Mouse (Mus musculus): ENCODE data around the gene Lsp1. TPM values are rescaled to one million over a fixed set of nuclear protein-coding genes. Genes with fewer than 3 reads are reported as not detected.

Lsp1 gene
- polyA plus RNA-seq, 1 experiment from 2014 or later: 156 TPM

GRCm38 (mm10) chr7:142493535-142493934 lies 32.9 kb downstream of the Lsp1 start:
- no peak overlapping the region for H3K9ac ChIP-seq (replicated peaks; ENCODE audit: low read length)
- 0 out of 2 replicates have a peak overlapping the region, but pooled peaks have one; percentile 2 for H3K27ac ChIP-seq (ENCODE audit: low read length)
- no peaks in the 10 kb centered on the region for H3K9me3 ChIP-seq (ENCODE audit: low read length)
- H3K4me1 ChIP-seq (ENCODE audit: insufficient read depth, low read length): no peaks in the 10 kb centered on the region
- no peak overlapping the region for H3K4me3 ChIP-seq (ENCODE audit: low read length)
- H3K27me3 ChIP-seq (ENCODE audit: insufficient read depth, low read length): no peaks in the 10 kb centered on the region
- ATAC-seq (ENCODE audit: low FRiP score, low TSS enrichment): no peak
- 70% methylated on average over 8 of the region's 8 CpGs for WGBS
- H3K36me3 ChIP-seq (ENCODE audit: insufficient read depth, low read length): peaks cover 44% of the 10 kb centered on the region
- H3K4me2 ChIP-seq (replicated peaks; ENCODE audit: low read depth, low read length): no peak overlapping the region

GRCm38 (mm10) chr7:142496158-142496557 lies 35.5 kb downstream of the Lsp1 start:
- Histone ChIP-seq H3K4me3 (ENCODE audit: low read length) (no peak overlapping the region), H3K4me1 (ENCODE audit: insufficient read depth, low read length) (peaks cover 13% of the 10 kb centered on the region), H3K36me3 (ENCODE audit: insufficient read depth, low read length) (peaks cover 23% of the 10 kb centered on the region), H3K4me2 (replicated peaks; ENCODE audit: low read depth, low read length) (no peak overlapping the region), H3K27me3 (ENCODE audit: insufficient read depth, low read length) (no peaks in the 10 kb centered on the region), H3K9ac (replicated peaks; ENCODE audit: low read length) (no peak overlapping the region), H3K27ac (ENCODE audit: low read length) (no peak overlapping the region), H3K9me3 (ENCODE audit: low read length) (no peaks in the 10 kb centered on the region)
- 79% methylated on average over 3 of the region's 3 CpGs for WGBS
- ATAC-seq (ENCODE audit: low FRiP score, low TSS enrichment): no peak

GRCm38 (mm10) chr7:142496800-142497199 lies 36.2 kb downstream of the Lsp1 start:
- H3K9me3 ChIP-seq (ENCODE audit: low read length): no peaks in the 10 kb centered on the region
- H3K27ac ChIP-seq (ENCODE audit: low read length): no peak overlapping the region
- H3K4me3 ChIP-seq (ENCODE audit: low read length): no peak overlapping the region
- H3K4me1 ChIP-seq (ENCODE audit: insufficient read depth, low read length): peaks cover 13% of the 10 kb centered on the region
- no peaks in the 10 kb centered on the region for H3K27me3 ChIP-seq (ENCODE audit: insufficient read depth, low read length)
- no peak for ATAC-seq (ENCODE audit: low FRiP score, low TSS enrichment)
- WGBS: 86% methylated on average over 5 of the region's 5 CpGs
- no peak overlapping the region for H3K9ac ChIP-seq (replicated peaks; ENCODE audit: low read length)
- peaks cover 20% of the 10 kb centered on the region for H3K36me3 ChIP-seq (ENCODE audit: insufficient read depth, low read length)
- no peak overlapping the region for H3K4me2 ChIP-seq (replicated peaks; ENCODE audit: low read depth, low read length)

GRCm38 (mm10) chr7:142497775-142498174 lies 37.2 kb downstream of the Lsp1 start:
- 93% methylated on average over 2 of the region's 2 CpGs for WGBS
- no peak for ATAC-seq (ENCODE audit: low FRiP score, low TSS enrichment)
- Histone ChIP-seq H3K4me3 (ENCODE audit: low read length) (no peak overlapping the region), H3K4me2 (replicated peaks; ENCODE audit: low read depth, low read length) (no peak overlapping the region), H3K36me3 (ENCODE audit: insufficient read depth, low read length) (peaks cover 16% of the 10 kb centered on the region; the same call in 1 of the 2 replicates), H3K4me1 (ENCODE audit: insufficient read depth, low read length) (peaks cover 13% of the 10 kb centered on the region), H3K27me3 (ENCODE audit: insufficient read depth, low read length) (no peaks in the 10 kb centered on the region), H3K27ac (ENCODE audit: low read length) (no peak overlapping the region), H3K9me3 (ENCODE audit: low read length) (no peaks in the 10 kb centered on the region), H3K9ac (replicated peaks; ENCODE audit: low read length) (no peak overlapping the region)

GRCm38 (mm10) chr7:142498575-142498974 lies 38.0 kb downstream of the Lsp1 start, which contains the start of gene Tnnt3:
TSS of gene Tnnt3 (plus strand) at chr7:142498836.
- peak within 1 kb of the TSS; percentile 51; the same call in 1 of the 2 replicates for H3K27ac ChIP-seq (ENCODE audit: low read length)

GRCm38 (mm10) chr7:142499010-142499721 lies 38.6 kb downstream of the Lsp1 start:
- Histone ChIP-seq H3K9ac (replicated peaks; ENCODE audit: low read length) (no peak overlapping the region), H3K4me2 (replicated peaks; ENCODE audit: low read depth, low read length) (no peak overlapping the region), H3K4me1 (ENCODE audit: insufficient read depth, low read length) (peaks cover 13% of the 10 kb centered on the region), H3K27me3 (ENCODE audit: insufficient read depth, low read length) (no peaks in the 10 kb centered on the region), H3K27ac (ENCODE audit: low read length) (peak overlapping the region; percentile 51; the same call in 1 of the 2 replicates), H3K36me3 (ENCODE audit: insufficient read depth, low read length) (peaks cover 7% of the 10 kb centered on the region; the same call in 1 of the 2 replicates), H3K9me3 (ENCODE audit: low read length) (no peaks in the 10 kb centered on the region), H3K4me3 (ENCODE audit: low read length) (no peak overlapping the region)
- no peak for ATAC-seq (ENCODE audit: low FRiP score, low TSS enrichment)
- 60% methylated on average over 5 of the region's 5 CpGs for WGBS

More at GRCm38 (mm10) chr7:142498575-142498974, 38.0 kb downstream of the Lsp1 start, which contains the start of gene Tnnt3:
- Histone ChIP-seq H3K9ac (replicated peaks; ENCODE audit: low read length) (no peak within 1 kb of the TSS), H3K4me2 (replicated peaks; ENCODE audit: low read depth, low read length) (no peak within 1 kb of the TSS), H3K4me1 (ENCODE audit: insufficient read depth, low read length) (peaks cover 13% of the 10 kb centered on the region), H3K36me3 (ENCODE audit: insufficient read depth, low read length) (peaks cover 13% of the 10 kb centered on the region; the same call in 1 of the 2 replicates), H3K27me3 (ENCODE audit: insufficient read depth, low read length) (no peaks in the 10 kb centered on the region), H3K4me3 (ENCODE audit: low read length) (no peak within 1 kb of the TSS), H3K9me3 (ENCODE audit: low read length) (no peaks in the 10 kb centered on the region)
- no peak; the same call in 1 of the 2 replicates for ATAC-seq (ENCODE audit: low FRiP score, low TSS enrichment)
- 89% methylated on average over 2 of the region's 2 CpGs for whole genome bisulfite sequencing

GRCm38 (mm10) chr7:142500032-142500431 lies 39.4 kb downstream of the Lsp1 start:
- WGBS: 75% methylated on average over 1 of the region's 1 CpGs
- H3K36me3 ChIP-seq (ENCODE audit: insufficient read depth, low read length): no peaks in the 10 kb centered on the region
- no peaks in the 10 kb centered on the region for H3K9me3 ChIP-seq (ENCODE audit: low read length)
- H3K27ac ChIP-seq (ENCODE audit: low read length): peak overlapping the region; percentile 51; the same call in 1 of the 2 replicates
- no peaks in the 10 kb centered on the region for H3K27me3 ChIP-seq (ENCODE audit: insufficient read depth, low read length)
- no peak overlapping the region for H3K9ac ChIP-seq (replicated peaks; ENCODE audit: low read length)
- no peak overlapping the region for H3K4me2 ChIP-seq (replicated peaks; ENCODE audit: low read depth, low read length)
- ATAC-seq (ENCODE audit: low FRiP score, low TSS enrichment): no peak
- peaks cover 14% of the 10 kb centered on the region for H3K4me1 ChIP-seq (ENCODE audit: insufficient read depth, low read length)
- no peak overlapping the region for H3K4me3 ChIP-seq (ENCODE audit: low read length)

GRCm38 (mm10) chr7:142503206-142503605 lies 42.6 kb downstream of the Lsp1 start:
- WGBS: 68% methylated on average over 4 of the region's 4 CpGs
- H3K9me3 ChIP-seq (ENCODE audit: low read length): no peaks in the 10 kb centered on the region
- H3K9ac ChIP-seq (replicated peaks; ENCODE audit: low read length): no peak overlapping the region
- ATAC-seq (ENCODE audit: low FRiP score, low TSS enrichment): no peak
- no peak overlapping the region for H3K4me3 ChIP-seq (ENCODE audit: low read length)
- H3K27ac ChIP-seq (ENCODE audit: low read length): no peak overlapping the region
- no peaks in the 10 kb centered on the region for H3K36me3 ChIP-seq (ENCODE audit: insufficient read depth, low read length)
- no peaks in the 10 kb centered on the region for H3K27me3 ChIP-seq (ENCODE audit: insufficient read depth, low read length)
- peaks cover 31% of the 10 kb centered on the region for H3K4me1 ChIP-seq (ENCODE audit: insufficient read depth, low read length)
- no peak overlapping the region for H3K4me2 ChIP-seq (replicated peaks; ENCODE audit: low read depth, low read length)

GRCm38 (mm10) chr7:142505942-142506341 lies 45.3 kb downstream of the Lsp1 start:
- 30% methylated on average over 2 of the region's 2 CpGs for WGBS
- H3K9ac ChIP-seq (replicated peaks; ENCODE audit: low read length): peak overlapping the region; percentile 15; the same call in 1 of the 2 replicates
- no peak for ATAC-seq (ENCODE audit: low FRiP score, low TSS enrichment)
- no peaks in the 10 kb centered on the region for H3K36me3 ChIP-seq (ENCODE audit: insufficient read depth, low read length)
- H3K27me3 ChIP-seq (ENCODE audit: insufficient read depth, low read length): no peaks in the 10 kb centered on the region
- peaks cover 34% of the 10 kb centered on the region for H3K4me1 ChIP-seq (ENCODE audit: insufficient read depth, low read length)
- peak overlapping the region; percentile 22; the same call in 1 of the 2 replicates for H3K27ac ChIP-seq (ENCODE audit: low read length)
- no peak overlapping the region for H3K4me3 ChIP-seq (ENCODE audit: low read length)
- no peak overlapping the region for H3K4me2 ChIP-seq (replicated peaks; ENCODE audit: low read depth, low read length)
- no peaks in the 10 kb centered on the region for H3K9me3 ChIP-seq (ENCODE audit: low read length)

- Histone ChIP-seq H3K27me3 (ENCODE audit: insufficient read depth, low read length) (no peaks in the 10 kb centered on the region), H3K36me3 (ENCODE audit: insufficient read depth, low read length) (no peaks in the 10 kb centered on the region), H3K27ac (ENCODE audit: low read length) (no peak overlapping the region), H3K4me3 (ENCODE audit: low read length) (no peak overlapping the region), H3K4me2 (replicated peaks; ENCODE audit: low read depth, low read length) (no peak overlapping the region), H3K9ac (replicated peaks; ENCODE audit: low read length) (peak overlapping the region; percentile 17; the same call in 1 of the 2 replicates), H3K9me3 (ENCODE audit: low read length) (no peaks in the 10 kb centered on the region), H3K4me1 (ENCODE audit: insufficient read depth, low read length) (peaks cover 37% of the 10 kb centered on the region)
- 46% methylated on average over 4 of the region's 4 CpGs for WGBS
- 0 out of 2 replicates have a peak, but pooled peaks have one; percentile 9 for ATAC-seq (ENCODE audit: low FRiP score, low TSS enrichment)
Measured at GRCm38 (mm10) chr7:142506501-142506900, 45.9 kb downstream of the Lsp1 start.
